Mouse (Mus musculus) kidney, adult 2 months (tissue): ENCODE data around the gene Kalrn.

Source experiments
- CTCF ChIP-seq: fragments of 200-500 bp; conservative IDR thresholded peaks from 2 replicates; pipeline ENCODE4 v1.5.1; 2011; ENCODE audit warnings: low read depth, mild to moderate bottlenecking, control low read depth, low read length, moderate library complexity, mixed read lengths; ENCODE audit not compliant: insufficient read depth, insufficient read length
- POLR2A ChIP-seq: fragments of 200-500 bp; IDR thresholded peaks from one replicate; pipeline ENCODE4 v1.6.1; 2011; ENCODE audit warnings: low read depth, low read length, control low read depth

- TF ChIP-seq CTCF (no peak), POLR2A (no peak)
These were observed 543.0 kb downstream of the Kalrn start for GRCm38 (mm10) chr16:34030379-34030778.
